Mouse (Mus musculus) erythroblast, embryonic 14.5 days (primary cell): ENCODE measurements around the gene Ipo5.

Experiments
- GATA1 ChIP-seq: IDR thresholded peaks from 2 replicates; pipeline ENCODE4 v1.6.1; 2012; ENCODE audit warnings: low read length, inconsistent platforms, mixed read lengths
- TAL1 ChIP-seq: IDR thresholded peaks from 3 replicates; pipeline ENCODE4 v1.6.1; 2012; ENCODE audit warnings: low read length, inconsistent platforms, mixed read lengths

DNA sequence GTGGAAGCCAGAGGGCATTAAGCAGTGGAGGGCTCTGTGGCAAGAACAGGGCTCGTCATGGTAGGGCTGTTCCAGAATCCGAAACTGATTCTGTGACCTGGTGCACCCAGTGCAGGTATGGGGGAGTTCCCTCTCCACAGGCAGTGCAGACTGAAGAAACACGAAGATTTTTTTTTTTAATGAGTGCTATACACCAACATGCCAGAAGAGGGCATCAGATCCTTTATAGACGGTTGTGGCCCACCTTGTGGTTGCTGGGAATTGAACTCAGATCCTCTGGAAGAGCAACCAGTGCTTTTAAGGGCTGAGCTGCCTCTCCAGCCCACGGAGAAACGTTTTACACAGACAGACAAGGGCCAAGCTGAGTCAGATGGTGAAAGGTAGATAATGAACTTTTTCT, 60.3 kb downstream of the Ipo5 start:
- TF ChIP-seq GATA1 (no peak), TAL1 (no peak)
